Mouse (Mus musculus) embryonic facial prominence, embryonic 14.5 days (tissue): Measurements from ENCODE around the gene Hagh. TPM values are rescaled to one million over a fixed set of nuclear protein-coding genes. Genes with fewer than 3 reads are reported as not detected.

Experiments used
- ATAC-seq: fragments of 200-750 bp; cut with Nextera tagmentation; 2 replicates; pipeline ENCODE4 v1.8.0; 2017; ENCODE audit warnings: low read depth, moderate number of reproducible peaks, moderate TSS enrichment
- DNase-seq: peaks from one replicate; pipeline ENCODE4 v3.0.0-alpha.2; 2015; ENCODE audit warnings: low spot score
- H3K27ac ChIP-seq: fragments of 300-500 bp; sonication (generic); replicated peaks from 2 replicates; pipeline ENCODE4 v1.5.1; 2014; ENCODE audit warnings: low read depth, mild to moderate bottlenecking, low read length, moderate library complexity
- H3K27me3 ChIP-seq: fragments of 300-500 bp; sonication (generic); replicated peaks from 2 replicates; pipeline ENCODE4 v1.6.1; 2014; ENCODE audit warnings: low read length; ENCODE audit not compliant: control insufficient read depth, insufficient read depth
- H3K36me3 ChIP-seq: fragments of 300-500 bp; sonication (generic); 2 replicates; pipeline ENCODE4 v1.6.1; 2014; ENCODE audit warnings: low read length, mixed read lengths; ENCODE audit not compliant: control insufficient read depth, insufficient read depth
- H3K4me1 ChIP-seq: fragments of 300-500 bp; sonication (generic); 2 replicates; pipeline ENCODE4 v1.6.1; 2014; ENCODE audit warnings: antibody characterized with exemption, low read length; ENCODE audit not compliant: control insufficient read depth, insufficient read depth
- H3K4me2 ChIP-seq: fragments of 300-500 bp; sonication (generic); 2 replicates; pipeline ENCODE4 v1.6.1; 2014; ENCODE audit warnings: low read depth, mild to moderate bottlenecking, low read length, moderate library complexity, mixed read lengths
- H3K4me3 ChIP-seq: fragments of 300-500 bp; sonication (generic); 2 replicates; pipeline ENCODE4 v1.5.1; 2014; ENCODE audit warnings: low read depth, mild to moderate bottlenecking, low read length
- H3K9ac ChIP-seq: fragments of 300-500 bp; sonication (generic); 2 replicates; pipeline ENCODE4 v1.6.1; 2014; ENCODE audit warnings: low read depth, mild to moderate bottlenecking, low read length, moderate library complexity, mixed read lengths
- H3K9me3 ChIP-seq: fragments of 300-500 bp; sonication (generic); 2 replicates; pipeline ENCODE4 v1.6.1; 2016; ENCODE audit warnings: low read length; ENCODE audit not compliant: control insufficient read depth
- WGBS: fragments of 180-500 bp; shearing (Covaris S2); extraction: QIAGEN DNeasy Blood & Tissue Kit; methylation state at CpG from one replicate; pipeline ENCODE4 v1.1.7; 2014; 5-methylcytosine and 5-hydroxymethylcytosine counted together
- polyA plus RNA-seq: library from polyadenylated mRNA; unstranded; fragments of >200 nt; fragmentation: Nextera tagmentation; extraction: Ambion mirVana; gene quantifications from 2 replicates; pipeline ENCODE4 v1.2.1, GENCODE M21; 2014

The Hagh gene
- polyA plus RNA-seq, 1 experiment from 2014 or later: 43.3 TPM

DNA sequence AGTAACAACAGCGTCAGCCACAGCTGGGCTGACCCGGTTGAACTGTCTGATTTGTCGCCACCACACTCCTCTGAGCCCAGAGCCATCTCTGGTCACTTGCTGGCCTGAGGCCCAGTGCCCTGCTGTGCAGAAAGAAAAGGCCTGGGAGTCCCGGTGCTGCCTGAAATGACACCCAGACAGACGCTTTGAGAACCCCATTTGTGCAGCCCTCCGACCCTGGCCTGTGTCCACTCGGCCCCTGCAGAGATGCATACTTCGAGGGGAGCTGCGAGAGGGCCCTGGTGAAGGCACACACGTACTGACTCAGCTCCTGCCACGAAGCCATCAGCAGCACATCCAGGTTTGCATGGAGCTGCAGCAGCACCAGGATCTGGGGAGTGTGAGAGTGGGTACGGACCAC is 52.8 kb downstream of the Hagh start:
- no peaks in the 10 kb centered on the region for H3K27me3 ChIP-seq
- 90% methylated on average over 12 of the region's 12 CpGs for WGBS
- no peak for ATAC-seq
- H3K27ac ChIP-seq: no peak overlapping the region
- no peak overlapping the region for H3K4me3 ChIP-seq
- no peak for DNase-seq
- H3K9ac ChIP-seq: no peak overlapping the region
- H3K9me3 ChIP-seq: no peaks in the 10 kb centered on the region
- H3K4me1 ChIP-seq: peaks cover 12% of the 10 kb centered on the region
- H3K36me3 ChIP-seq: peaks cover 49% of the 10 kb centered on the region
- no peak overlapping the region for H3K4me2 ChIP-seq

DNA sequence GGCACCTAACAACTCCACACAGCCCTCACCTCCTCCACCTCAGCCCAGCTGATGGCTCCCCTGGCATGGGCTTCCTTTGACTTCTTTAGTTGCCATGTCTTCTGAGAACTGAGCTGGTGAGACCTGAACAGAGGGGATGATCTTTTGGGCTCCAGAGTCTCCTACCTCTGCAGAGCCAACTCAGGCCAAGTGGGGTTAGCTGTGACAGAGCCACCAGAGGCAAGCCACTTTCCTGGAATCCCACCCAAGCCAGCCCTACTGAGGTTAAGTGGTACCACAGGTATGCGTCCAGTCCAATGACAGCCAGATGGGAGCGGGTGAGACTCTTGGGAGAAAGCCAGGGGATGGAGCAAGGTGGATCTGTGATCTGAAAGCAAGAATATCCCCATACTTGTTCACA is 53.3 kb downstream of the Hagh start:
- Histone ChIP-seq H3K27me3 (no peaks in the 10 kb centered on the region), H3K9ac (0 out of 2 replicates have a peak overlapping the region, but pooled peaks have one; percentile 10), H3K27ac (no peak overlapping the region), H3K4me3 (no peak overlapping the region), H3K36me3 (peaks cover 54% of the 10 kb centered on the region), H3K4me2 (0 out of 2 replicates have a peak overlapping the region, but pooled peaks have one; percentile 90), H3K4me1 (peaks cover 10% of the 10 kb centered on the region), H3K9me3 (no peaks in the 10 kb centered on the region)
- ATAC-seq (no peak), DNase-seq (no peak)
- WGBS: 86% methylated on average over 2 of the region's 2 CpGs

DNA sequence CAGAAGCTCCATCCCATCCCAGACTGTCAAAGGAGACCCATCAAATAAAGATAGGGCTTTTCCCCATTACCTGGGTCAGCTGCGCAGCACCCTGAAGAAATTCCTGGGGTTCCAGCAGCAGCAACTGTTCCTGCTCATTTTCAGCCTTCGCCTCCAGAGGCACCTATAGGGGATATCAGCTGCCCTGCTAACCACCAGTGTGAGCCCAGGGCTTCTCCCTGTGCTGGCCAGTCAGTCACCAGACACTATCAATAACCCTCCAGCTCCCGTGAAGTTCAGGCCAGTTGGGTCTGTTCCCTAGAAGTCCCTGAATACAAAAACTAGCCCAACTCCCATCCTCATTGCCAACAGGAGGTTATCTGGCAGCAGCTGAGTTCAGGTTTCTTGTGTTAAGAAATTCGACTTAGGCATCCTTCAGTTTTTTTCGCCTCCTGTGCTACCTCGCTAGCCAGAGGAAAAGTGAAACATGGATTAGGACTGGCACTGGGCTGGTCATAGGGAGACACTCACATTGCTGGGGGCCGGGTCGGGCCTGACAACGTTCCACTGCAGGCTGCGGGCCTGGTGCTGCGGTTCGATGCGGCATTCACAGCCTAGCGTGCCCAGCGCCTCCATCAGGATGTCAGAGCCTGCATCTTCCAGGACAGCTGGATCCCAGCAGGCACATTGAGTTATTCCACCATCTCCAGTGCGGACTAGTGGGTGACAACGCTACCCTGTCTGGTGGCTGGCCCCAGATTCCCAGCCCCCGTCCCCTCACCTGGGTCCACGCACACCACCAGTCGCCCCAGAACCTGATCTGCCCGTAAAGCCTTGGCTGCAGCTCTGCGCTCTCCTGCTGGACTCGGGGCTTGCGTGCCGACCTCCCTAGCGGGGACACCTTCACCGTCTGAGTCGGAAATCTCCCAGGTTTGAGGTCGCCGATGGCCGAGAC is 54.4 kb downstream of the Hagh start:
- Histone ChIP-seq H3K36me3 (peaks cover 62% of the 10 kb centered on the region), H3K4me3 (peak overlapping the region; percentile 83)

DNA sequence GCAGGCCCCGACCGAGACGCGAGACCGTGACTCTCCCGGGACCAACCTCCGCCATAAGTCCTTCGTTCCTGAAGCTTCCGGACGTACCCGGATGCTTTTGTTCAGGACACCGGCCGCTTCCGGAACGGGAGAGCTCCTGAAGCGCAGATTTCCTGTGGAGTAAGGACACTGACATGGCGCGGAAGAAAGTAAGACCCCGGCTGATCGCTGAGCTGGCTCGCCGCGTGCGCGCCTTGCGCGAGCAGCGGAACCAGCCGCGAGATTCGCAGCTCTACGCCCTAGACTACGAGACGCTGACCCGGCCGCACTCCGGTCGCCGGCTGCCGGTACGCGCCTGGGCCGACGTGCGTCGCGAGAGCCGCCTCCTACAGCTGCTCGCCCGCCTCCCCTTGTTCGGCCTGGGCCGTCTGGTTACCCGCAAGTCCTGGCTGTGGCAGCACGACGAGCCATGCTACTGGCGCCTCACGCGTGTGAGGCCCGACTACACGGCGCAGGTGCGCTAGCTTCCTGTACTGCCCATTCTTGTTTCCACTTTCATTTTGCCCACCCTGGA is 55.1 kb downstream of the Hagh start, which contains the start of the genes Eme2 and Mrps34:
Eme2 (minus strand) TSS at position 93 of the 553 bp plus-strand sequence.
Mrps34 (plus strand) TSS at position 122 of the 553 bp plus-strand sequence.
- DNase-seq: peak; percentile 93
- ATAC-seq: peak; percentile 64
- no peaks in the 10 kb centered on the region for H3K27me3 ChIP-seq
- peak within 1 kb of the TSS; percentile 90 for H3K4me2 ChIP-seq
- peak within 1 kb of the TSS; percentile 90 for H3K9ac ChIP-seq
- peaks cover 10% of the 10 kb centered on the region for H3K4me1 ChIP-seq
- H3K36me3 ChIP-seq: peaks cover 62% of the 10 kb centered on the region
- WGBS: under 1% methylated on average over 32 of the region's 62 CpGs
- H3K27ac ChIP-seq: peak within 1 kb of the TSS; percentile 76
- H3K9me3 ChIP-seq: no peaks in the 10 kb centered on the region
- peak within 1 kb of the TSS; percentile 83 for H3K4me3 ChIP-seq

More for the DNA sequence above, 54.4 kb downstream of the Hagh start:
- H3K4me1 ChIP-seq: peaks cover 10% of the 10 kb centered on the region
- H3K9me3 ChIP-seq: no peaks in the 10 kb centered on the region
- H3K27me3 ChIP-seq: no peaks in the 10 kb centered on the region
- peak overlapping the region; percentile 90 for H3K4me2 ChIP-seq
- DNase-seq (no peak), ATAC-seq (peak; percentile 4; the same call in 1 of the 2 replicates)
- H3K9ac ChIP-seq: peak overlapping the region; percentile 90
- WGBS: 11% methylated on average over 23 of the region's 31 CpGs
- H3K27ac ChIP-seq: peak overlapping the region; percentile 76; the same call in 1 of the 2 replicates

DNA sequence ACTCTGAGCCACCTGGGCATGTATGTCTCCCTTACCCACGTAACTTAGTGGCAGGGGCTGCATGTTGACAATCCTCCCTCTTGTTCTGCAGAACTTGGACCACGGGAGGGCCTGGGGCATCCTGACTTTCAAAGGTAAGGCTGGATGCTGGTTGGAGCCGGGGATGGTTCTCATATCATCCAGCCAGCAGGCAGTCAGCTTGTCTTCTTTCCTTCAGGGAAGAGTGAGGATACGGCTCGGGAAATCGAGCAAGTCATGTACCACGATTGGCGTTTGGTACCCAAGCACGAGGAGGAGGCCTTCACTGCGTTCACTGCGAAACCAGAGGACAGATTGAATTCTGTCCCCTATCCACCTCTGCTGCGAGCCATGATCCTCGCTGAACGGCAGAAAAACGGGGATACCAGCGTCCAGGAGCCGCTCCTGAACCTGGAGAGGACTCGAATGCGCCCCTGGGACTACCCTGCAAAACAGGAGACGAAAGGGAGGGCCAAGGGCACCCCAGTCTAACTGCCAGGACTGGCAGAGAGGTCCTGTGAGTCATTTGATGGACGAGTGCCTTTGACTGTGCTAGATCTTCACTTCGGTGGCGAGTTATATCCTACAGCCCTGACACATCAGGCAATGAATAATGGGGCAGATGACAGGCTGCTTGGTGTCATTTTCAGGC is 55.8 kb downstream of the Hagh start:
- H3K9ac ChIP-seq: peak overlapping the region; percentile 90
- H3K4me1 ChIP-seq: peaks cover 10% of the 10 kb centered on the region
- peak overlapping the region; percentile 83 for H3K4me3 ChIP-seq
- H3K36me3 ChIP-seq: peaks cover 62% of the 10 kb centered on the region
- H3K4me2 ChIP-seq: peak overlapping the region; percentile 90
- no peak for ATAC-seq
- H3K9me3 ChIP-seq: no peaks in the 10 kb centered on the region
- H3K27me3 ChIP-seq: no peaks in the 10 kb centered on the region
- no peak for DNase-seq
- WGBS: 7% methylated on average over 23 of the region's 23 CpGs
- H3K27ac ChIP-seq: peak overlapping the region; percentile 76

DNA sequence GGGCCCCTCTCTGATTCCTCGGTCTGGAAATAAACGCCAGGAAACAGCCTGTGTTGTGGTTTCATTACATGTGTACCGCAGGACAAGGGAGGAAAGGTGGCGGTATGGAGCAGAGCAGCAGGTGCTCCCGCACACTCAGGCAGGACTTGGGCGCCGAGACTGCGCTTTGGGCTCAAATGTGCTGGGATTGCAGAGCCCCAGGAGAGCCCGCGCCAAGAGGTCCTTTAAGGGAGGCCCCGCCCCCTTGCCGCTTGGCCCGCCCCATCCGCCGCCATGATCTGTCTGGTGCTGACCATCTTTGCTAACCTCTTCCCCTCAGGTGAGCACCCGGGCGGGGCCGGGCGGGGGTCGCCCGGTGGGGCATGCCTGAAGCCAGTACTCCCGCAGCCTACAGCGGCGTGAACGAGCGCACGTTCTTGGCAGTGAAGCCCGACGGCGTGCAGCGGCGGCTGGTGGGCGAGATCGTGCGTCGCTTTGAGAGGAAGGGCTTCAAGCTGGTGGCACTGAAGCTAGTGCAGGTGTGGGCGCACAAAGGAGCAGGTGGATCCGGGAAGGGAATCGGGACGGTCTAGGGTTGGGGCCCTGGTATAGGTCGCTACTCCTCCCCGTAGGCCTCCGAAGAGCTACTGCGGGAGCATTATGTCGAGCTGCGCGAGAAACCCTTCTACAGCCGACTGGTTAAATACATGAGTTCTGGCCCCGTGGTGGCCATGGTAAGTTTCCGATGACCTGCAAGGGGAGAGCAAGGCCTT is 56.5 kb downstream of the Hagh start, which contains the start of gene Nme3:
Nme3 (plus strand) TSS at position 260 of the 752 bp plus-strand sequence.
- ATAC-seq (peak; percentile 65), DNase-seq (peak; percentile 85)
- no peaks in the 10 kb centered on the region for H3K27me3 ChIP-seq
- H3K4me2 ChIP-seq: peak within 1 kb of the TSS; percentile 90
- H3K9ac ChIP-seq: peak within 1 kb of the TSS; percentile 90
- peaks cover 10% of the 10 kb centered on the region for H3K4me1 ChIP-seq
- H3K9me3 ChIP-seq: no peaks in the 10 kb centered on the region
- H3K27ac ChIP-seq: peak within 1 kb of the TSS; percentile 76
- under 1% methylated on average over 42 of the region's 50 CpGs for WGBS
- H3K36me3 ChIP-seq: peaks cover 62% of the 10 kb centered on the region
- H3K4me3 ChIP-seq: peak within 1 kb of the TSS; percentile 83

DNA sequence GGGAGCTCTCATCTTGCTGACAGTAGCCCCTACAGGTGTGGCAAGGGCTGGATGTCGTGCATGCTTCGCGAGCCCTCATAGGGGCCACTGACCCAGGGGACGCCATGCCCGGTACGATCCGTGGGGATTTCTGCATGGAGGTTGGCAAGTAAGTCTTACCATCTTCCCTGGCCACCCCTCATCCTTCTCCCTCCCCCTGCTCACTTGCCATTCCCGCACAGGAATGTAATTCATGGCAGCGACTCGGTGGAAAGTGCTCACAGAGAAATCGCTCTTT is 57.0 kb downstream of the Hagh start:
- peak overlapping the region; percentile 90 for H3K9ac ChIP-seq
- peaks cover 63% of the 10 kb centered on the region for H3K36me3 ChIP-seq
- ATAC-seq: no peak
- H3K27me3 ChIP-seq: no peaks in the 10 kb centered on the region
- H3K27ac ChIP-seq: no peak overlapping the region
- DNase-seq: no peak
- H3K4me3 ChIP-seq: peak overlapping the region; percentile 83
- 49% methylated on average over 8 of the region's 11 CpGs for WGBS
- H3K9me3 ChIP-seq: no peaks in the 10 kb centered on the region
- H3K4me2 ChIP-seq: peak overlapping the region; percentile 90
- peaks cover 10% of the 10 kb centered on the region for H3K4me1 ChIP-seq

DNA sequence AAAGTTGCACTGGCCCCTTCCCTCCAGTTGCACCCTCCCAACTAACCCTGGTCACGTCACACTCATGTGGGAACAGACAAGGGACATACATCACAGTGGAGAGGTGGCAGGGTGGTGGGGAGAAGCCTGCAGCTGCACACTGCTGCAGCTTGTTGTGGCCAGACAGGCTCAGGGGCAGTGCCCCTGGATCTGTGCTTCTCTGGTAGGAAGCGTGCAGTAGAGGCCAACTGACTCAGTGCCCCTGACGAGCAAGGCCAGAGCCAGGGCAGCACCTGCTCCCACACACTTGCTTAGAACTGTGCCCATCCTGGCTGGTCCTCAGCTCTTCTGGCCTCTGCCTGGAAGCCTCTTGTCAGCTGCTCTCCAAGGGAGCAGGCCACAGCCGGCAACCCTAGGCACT is 57.7 kb downstream of the Hagh start:
- Histone ChIP-seq H3K27me3 (no peaks in the 10 kb centered on the region), H3K9me3 (no peaks in the 10 kb centered on the region), H3K4me3 (no peak overlapping the region; the same call in 1 of the 2 replicates), H3K9ac (peak overlapping the region; percentile 90; the same call in 1 of the 2 replicates), H3K4me1 (peaks cover 10% of the 10 kb centered on the region), H3K4me2 (no peak overlapping the region), H3K27ac (no peak overlapping the region), H3K36me3 (peaks cover 63% of the 10 kb centered on the region)
- DNase-seq (no peak), ATAC-seq (no peak)
- 73% methylated on average over 4 of the region's 4 CpGs for WGBS
